Mouse (Mus musculus) cortical plate, adult 2 months (tissue): ENCODE measurements around the gene Gdf1.

Source experiments
- CTCF ChIP-seq: fragments of 200-500 bp; IDR thresholded peaks from 2 replicates; pipeline ENCODE4 v1.5.1; 2011; ENCODE audit warnings: mild to moderate bottlenecking, control low read depth, low read length; ENCODE audit not compliant: insufficient read depth; ENCODE audit errors: extremely low read depth
- POLR2A ChIP-seq: fragments of 200-500 bp; IDR thresholded peaks from 2 replicates; pipeline ENCODE4 v1.6.1; 2011; ENCODE audit warnings: mild to moderate bottlenecking, low read length, control low read depth; ENCODE audit not compliant: insufficient read depth; ENCODE audit errors: extremely low read depth

- TF ChIP-seq CTCF (no peak), POLR2A (no peak)
Measured at GRCm38 (mm10) chr8:70323716-70324115, 5.9 kb upstream of the Gdf1 start.
